Mouse (Mus musculus): ENCODE results near the gene Ripor2.

Gene Ripor2

DNA sequence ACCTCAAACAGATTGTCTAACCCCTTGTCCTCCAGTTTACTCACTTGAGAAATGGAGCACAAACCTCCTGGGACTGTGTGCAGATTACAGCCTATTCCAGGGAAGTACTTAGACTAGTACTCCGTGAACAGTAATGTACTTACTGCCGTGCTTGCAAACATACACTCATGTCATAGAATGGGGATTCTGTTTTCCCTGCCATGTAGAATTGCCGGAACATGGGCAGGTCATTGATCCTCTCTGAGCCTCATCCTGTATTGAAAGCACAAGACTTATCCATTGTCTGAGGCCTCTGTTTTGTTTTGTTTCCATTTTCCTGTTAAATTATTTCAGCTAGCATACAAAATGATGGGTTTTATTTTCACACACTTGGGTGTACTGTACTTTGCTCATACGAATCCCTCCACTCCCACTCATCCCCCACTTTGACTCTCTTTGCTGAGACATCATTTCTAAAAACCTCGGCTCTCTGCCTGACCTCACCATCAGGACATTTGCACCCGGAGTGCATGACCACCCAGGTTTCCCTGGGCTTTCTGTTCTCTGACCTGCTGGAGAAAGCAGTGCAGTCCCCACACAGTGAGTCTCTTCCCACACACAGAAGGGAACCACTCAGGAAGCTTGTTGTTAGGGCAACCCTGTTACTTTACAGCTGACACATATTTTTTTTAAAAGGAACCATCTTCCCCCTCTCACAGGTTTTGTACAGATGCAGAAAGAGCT lies 35.2 kb downstream of the Ripor2 start:
- no peak for DNase-seq (ENCODE audit: low spot score)

DNA sequence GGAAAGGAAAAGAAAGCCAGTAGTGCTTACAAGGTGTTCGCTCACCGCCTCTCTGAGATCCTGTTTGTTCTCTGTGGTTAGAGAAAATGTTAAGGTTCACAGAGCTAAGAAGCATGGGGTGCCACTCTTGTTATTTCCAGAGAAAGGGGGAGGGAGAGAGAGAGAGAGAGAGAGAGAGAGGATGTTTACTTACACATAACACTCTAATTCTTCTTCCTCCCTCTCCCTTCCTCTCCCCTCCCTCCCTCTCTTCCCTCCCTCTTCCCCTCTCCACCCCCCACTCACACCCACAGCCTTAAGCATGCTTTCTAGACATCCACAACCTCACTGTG lies 35.8 kb downstream of the Ripor2 start:
- DNase-seq (ENCODE audit: low spot score) = no peak

- no peak for DNase-seq (ENCODE audit: low spot score)
Measured at GRCm38 (mm10) chr13:24619711-24620110, 37.7 kb downstream of the Ripor2 start.

DNA sequence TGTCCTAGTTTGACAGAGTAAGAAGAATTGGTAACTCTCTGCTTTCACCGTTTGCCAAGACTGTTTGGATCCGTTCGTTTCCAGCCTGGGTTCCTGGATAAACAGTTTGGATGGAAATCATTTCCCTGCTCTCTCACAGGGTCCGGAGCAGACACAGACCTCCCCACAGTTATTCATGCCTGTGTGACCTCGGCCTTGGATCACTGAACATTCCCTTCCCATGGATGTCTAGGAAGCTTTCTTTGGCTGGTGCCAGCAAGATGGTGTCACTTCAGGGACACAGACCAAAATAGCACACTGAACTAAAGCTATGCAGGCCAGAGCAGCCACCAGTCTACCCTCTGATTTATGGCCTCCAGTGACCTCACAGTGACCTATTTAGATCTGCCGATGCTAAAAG lies 38.5 kb downstream of the Ripor2 start:
- no peak for DNase-seq (ENCODE audit: low spot score)

DNA sequence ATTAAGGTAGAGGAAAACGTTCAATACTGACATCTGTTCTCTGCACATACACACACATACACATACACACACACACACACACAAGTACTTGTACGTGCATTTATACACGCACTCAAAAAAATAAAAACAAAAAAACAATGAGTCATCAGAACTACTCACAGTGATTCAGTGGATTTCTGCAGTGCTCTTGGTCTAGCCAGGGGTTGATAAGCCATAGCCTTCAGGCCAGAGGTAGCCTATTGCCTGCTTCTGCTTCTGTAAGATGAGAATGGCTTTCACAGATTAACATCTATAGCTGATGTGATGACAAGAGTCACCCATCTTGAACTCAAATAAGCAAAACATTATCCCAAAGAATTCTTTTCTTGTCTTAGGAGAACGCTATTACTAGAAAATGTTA lies 41.6 kb downstream of the Ripor2 start:
- no peak for DNase-seq (ENCODE audit: low spot score)

DNA sequence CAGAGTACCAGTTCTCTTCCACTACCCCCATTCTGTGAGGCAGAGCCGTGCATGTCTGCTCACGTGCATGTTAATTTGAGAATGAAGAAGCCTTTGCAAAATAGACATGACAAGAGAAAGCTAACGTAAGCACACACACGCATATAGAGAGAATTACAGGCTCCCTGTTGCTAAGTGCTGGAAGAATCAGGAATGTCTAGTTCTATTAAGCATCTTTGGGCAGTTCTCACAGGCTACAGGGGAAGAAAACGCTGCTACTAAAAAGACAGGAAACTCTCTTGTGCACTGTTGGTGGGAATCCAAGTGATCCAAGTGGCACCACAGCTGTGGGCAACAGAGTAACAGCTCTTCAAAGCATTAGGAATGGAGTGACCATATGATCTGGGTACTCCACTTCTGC lies 43.1 kb downstream of the Ripor2 start:
- DNase-seq (ENCODE audit: low spot score) = no peak

- DNase-seq (ENCODE audit: low spot score) = no peak
Measured at GRCm38 (mm10) chr13:24626698-24627436, 44.9 kb downstream of the Ripor2 start.

- DNase-seq (ENCODE audit: low spot score) = no peak
Measured at GRCm38 (mm10) chr13:24628192-24628591, 46.2 kb downstream of the Ripor2 start.

- no peak for DNase-seq (ENCODE audit: low spot score)
Measured at GRCm38 (mm10) chr13:24629073-24629621, 47.2 kb downstream of the Ripor2 start.

GRCm38 (mm10) chr13:24630364-24630763 lies 48.4 kb downstream of the Ripor2 start:
- DNase-seq (ENCODE audit: low spot score) = no peak

- no peak for DNase-seq (ENCODE audit: low spot score)
Measured at GRCm38 (mm10) chr13:24632988-24633577, 51.1 kb downstream of the Ripor2 start.

- DNase-seq (ENCODE audit: low spot score) = no peak
Measured at GRCm38 (mm10) chr13:24634346-24635120, 52.5 kb downstream of the Ripor2 start.

GRCm38 (mm10) chr13:24638371-24639214 lies 56.6 kb downstream of the Ripor2 start:
- DNase-seq (ENCODE audit: low spot score) = no peak

DNA sequence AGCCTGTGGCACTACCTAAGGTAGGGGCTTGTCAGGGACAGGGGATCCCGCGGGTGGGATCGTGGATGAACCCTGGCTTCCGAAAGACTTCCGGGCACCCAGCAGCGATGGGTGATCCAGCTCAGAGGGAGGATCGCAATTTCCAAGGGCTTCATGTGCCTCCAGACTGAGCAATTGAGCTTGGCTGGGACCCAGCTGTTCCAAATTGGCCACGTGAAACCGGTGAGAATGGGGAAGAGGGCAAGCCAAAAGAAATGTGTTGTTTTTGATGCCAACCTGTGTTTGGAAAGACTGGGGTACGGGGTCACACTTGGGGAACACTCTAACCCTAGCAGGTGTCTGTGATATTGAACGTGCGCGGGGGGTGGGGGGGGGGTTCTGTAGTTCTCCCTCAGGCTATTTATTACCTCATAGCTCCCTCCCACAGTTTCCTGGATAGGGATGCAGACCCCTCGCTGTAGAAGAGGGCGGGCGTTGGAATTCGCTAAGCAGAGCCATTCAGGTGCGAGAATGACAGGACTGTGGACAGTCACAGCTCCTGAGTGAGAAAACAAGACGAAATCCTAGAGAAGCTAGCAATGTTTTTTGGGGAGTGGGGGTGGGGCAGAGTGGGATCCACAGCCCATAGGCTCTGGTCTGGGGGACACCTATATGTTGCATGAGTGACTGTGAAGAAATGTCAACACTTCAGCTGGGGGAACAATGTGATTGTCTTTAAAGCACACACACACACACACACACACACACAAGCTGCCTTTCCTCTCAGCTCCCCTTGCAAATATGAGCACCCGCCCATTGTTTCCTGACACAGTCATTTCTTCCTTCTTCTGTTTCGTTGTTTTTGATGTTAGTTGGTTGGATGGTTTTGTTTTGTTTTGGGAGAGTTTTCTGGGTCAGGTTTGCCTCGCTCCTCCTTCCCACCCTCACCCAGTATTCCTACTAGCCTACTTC lies 57.5 kb downstream of the Ripor2 start:
- no peak for DNase-seq (ENCODE audit: low spot score)

DNA sequence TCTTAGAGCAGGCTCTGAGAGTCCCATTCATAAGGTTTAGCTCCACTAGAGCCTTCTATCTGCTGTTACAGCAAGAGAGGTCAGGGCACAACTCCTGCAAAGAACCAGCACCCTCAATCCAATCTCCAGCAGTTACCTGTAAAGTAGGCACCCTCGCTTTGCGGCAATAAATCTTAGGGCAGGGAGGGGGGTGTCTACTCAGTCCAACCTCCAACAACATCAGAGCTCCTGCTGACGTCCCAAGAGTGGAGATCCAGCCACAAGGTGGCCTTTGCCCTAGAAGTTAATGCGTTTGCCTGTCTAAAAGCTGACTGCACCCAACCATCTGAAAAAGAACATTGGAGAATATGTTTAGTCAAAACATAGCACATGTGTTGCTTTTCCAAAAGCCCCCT lies 58.2 kb downstream of the Ripor2 start:
- no peak for DNase-seq (ENCODE audit: low spot score)

DNA sequence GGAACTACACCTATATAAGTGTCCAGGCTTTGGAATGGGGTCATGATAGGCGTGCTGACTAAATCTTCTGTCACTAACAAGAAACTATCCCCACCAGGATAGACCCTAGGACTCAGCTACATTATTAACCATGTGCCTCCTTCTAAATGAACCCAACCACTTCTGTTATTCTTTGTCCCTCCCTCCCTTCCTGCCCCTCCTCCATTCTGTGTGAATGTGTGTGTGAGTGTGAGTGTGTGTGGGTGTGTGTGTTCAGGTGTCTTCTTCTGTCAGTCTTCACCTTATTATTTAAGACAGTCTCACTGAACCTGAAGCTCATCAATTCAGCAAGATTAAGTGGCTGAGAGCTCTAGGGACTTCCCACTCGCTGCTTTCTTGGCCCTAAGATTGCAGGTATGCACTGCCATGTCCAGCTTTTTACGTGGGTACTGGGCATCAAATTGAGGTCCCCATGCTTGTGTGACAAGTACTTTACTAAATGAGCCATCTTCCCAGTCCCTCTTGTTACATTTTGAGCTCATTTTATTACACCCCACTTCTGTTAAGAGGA lies 58.9 kb downstream of the Ripor2 start:
- DNase-seq (ENCODE audit: low spot score) = no peak

DNA sequence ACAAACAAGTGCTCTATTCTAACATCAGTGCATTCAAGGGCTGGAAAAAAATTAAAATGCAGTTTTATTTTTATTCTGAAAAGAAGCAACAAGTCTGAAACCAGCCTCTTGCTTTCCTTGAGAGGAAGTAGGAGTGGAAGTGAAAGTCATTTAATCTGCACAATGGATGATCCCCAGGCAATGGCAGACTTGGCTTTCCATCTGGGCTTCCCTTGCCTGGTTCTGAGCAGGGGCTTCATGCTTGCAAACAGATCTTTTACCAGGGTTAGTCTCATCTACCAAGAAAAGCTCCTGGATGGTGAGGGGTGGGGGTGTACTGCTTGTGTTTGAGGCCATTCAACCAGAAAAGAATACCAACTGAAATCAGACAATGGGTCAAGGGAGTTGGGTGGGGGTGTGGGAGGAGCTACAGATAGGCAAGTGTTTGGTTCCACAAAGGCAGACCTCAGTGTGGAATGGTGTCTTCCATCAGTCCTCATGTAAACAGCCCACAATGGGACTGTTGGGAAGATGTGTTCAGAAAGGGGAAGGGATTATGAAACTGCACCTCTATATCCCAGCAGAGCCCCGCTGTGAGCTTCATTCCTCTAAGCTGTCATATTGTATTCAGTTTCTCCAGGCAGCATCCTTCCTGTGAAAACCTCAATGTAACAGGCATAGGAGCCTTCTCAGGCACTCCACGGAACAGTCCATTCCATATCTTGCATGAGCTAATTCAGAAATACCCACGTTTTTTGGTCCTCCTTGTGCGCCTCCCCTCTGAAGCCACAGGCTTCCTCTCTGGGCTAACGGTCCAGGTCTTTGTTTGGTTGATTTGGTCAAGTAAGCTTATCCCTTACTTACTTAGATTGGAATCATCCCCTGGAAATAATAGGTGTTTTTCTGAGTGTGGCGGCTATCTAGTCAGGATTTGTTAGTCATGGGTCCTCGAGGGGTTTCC lies 59.8 kb downstream of the Ripor2 start:
- no peak for DNase-seq (ENCODE audit: low spot score)

DNA sequence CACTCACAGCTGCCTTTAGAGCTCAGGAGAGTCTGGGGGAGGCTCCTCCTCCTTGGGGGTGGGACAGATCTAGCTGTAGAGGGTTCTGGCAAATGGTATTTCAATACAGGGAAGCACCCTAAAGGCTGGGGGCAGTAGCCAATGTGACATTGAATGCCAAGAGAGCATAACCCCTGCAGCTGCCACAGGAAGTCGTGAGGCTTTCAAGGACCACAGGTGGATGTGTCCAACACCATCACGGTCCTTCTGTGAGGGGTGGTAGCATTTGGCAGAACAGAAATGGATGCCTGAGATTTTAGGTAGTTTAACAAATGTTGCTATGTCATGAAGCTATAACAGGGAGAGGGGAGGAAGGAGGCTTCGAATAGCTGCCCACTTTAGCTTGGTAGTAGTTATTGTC lies 63.2 kb downstream of the Ripor2 start:
- no peak for DNase-seq (ENCODE audit: low spot score)

DNA sequence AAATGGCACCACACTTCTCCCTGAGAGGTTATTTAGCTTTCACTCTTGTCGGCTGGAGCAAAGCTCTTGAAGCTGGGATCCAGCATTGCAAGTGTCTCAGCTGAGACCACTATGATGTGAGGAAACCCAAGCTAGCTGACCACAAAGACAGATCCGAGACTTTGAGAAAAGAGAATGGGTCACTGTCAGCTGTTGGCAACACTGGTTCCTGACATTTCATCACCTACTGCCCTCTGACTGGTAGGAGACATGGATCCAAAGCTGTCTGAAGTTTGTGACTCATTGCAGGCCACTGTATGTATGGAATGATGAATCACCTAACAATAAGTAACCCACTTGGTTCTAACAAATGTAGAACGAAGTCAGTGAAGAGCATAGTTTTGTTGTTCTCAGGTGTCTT lies 64.3 kb downstream of the Ripor2 start:
- no peak for DNase-seq (ENCODE audit: low spot score)
